Mouse (Mus musculus) testis, adult 2 months (tissue): ENCODE measurements at regions not wholly inside any gene's neighbourhood (a gene's known extent, or its start where the extent isn't known, plus 50 kb on each side); places are given as distances from the start of the nearest gene placed in this dataset.

Source experiments
- H3K27ac ChIP-seq: fragments of 200-500 bp; 2 replicates; pipeline ENCODE4 v1.5.1; 2012; ENCODE audit warnings: low read depth, low read length; ENCODE audit not compliant: control insufficient read depth, insufficient read depth
- H3K27me3 ChIP-seq: fragments of 200-500 bp; 2 replicates; pipeline ENCODE4 v1.6.1; 2012; ENCODE audit warnings: mild to moderate bottlenecking, low read length, moderate library complexity; ENCODE audit not compliant: control insufficient read depth, insufficient read depth
- H3K36me3 ChIP-seq: fragments of 200-500 bp; 2 replicates; pipeline ENCODE4 v1.6.1; 2012; ENCODE audit warnings: mild to moderate bottlenecking, low read length; ENCODE audit not compliant: control insufficient read depth, insufficient read depth
- H3K4me1 ChIP-seq: fragments of 200-500 bp; 2 replicates; pipeline ENCODE4 v1.6.1; 2012; ENCODE audit warnings: low read length; ENCODE audit not compliant: control insufficient read depth, insufficient read depth
- H3K4me3 ChIP-seq: fragments of 200-500 bp; 2 replicates; pipeline ENCODE4 v1.5.1; 2012; ENCODE audit warnings: low read depth, mild to moderate bottlenecking, low read length, moderate library complexity, mixed read lengths; ENCODE audit not compliant: control insufficient read depth
- CTCF ChIP-seq: fragments of 200-500 bp; IDR thresholded peaks from 2 replicates; pipeline ENCODE4 v1.5.1; 2012; ENCODE audit warnings: low read depth, mild to moderate bottlenecking, inconsistent platforms, low read length, moderate library complexity; ENCODE audit not compliant: control insufficient read depth, insufficient read depth, insufficient replicate concordance
- POLR2A ChIP-seq: fragments of 200-500 bp; IDR thresholded peaks from 2 replicates; pipeline ENCODE4 v1.6.1; 2012; ENCODE audit warnings: low read depth, mild to moderate bottlenecking, inconsistent platforms, low read length, moderate library complexity; ENCODE audit not compliant: control insufficient read depth

DNA sequence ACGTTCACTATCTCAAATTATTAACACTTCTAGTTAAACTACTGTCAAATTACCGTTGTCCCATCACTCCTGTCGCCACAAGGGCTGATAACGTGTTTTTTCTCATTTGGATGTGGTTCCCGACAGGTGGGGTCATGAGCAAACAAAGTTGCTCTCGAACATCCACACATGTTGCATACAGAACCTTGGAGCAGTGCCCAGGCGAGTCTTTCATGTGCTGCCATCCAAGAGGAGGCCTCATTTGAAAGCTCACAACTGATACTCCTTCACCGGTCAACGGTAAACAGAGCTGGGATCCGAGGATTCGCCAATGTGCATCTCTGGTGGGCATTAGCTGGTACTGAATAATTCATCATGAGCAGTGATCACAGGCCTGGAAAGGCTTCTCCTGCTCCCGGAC lies 253.4 kb upstream of the Usp24 start:
- no peaks in the 10 kb centered on the region for H3K36me3 ChIP-seq
- H3K4me3 ChIP-seq = no peak overlapping the region
- TF ChIP-seq POLR2A (no peak), CTCF (no peak)
- no peaks in the 10 kb centered on the region for H3K4me1 ChIP-seq
- no peak overlapping the region for H3K27ac ChIP-seq
- no peaks in the 10 kb centered on the region for H3K27me3 ChIP-seq

DNA sequence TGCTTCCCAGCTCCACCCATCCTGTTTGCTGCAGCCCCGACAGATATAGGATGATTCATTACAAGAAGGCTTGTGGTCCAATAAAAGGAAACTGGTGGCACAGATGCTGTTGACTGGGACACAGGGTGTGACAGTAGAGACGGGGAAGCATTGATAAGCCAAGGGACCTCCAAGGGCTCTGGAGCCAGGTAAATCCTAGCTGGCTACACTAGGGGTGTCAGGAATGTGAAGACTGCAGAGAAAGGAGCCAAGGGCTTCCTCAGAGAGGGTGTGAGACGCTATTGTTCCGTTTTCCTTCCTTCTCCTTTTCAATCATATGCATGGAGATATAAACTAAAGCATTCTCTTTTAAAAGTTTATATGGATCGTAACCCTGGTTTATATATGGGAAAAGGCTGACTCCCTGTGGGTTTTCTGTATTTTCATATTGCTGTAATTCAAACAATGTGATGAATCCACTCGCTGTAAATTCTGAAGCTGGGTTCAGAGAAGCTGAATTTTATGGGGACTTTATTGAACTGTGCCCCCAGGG lies 252.1 kb upstream of the Usp24 start:
- Histone ChIP-seq H3K27ac (no peak overlapping the region), H3K36me3 (no peaks in the 10 kb centered on the region), H3K27me3 (no peaks in the 10 kb centered on the region), H3K4me1 (no peaks in the 10 kb centered on the region), H3K4me3 (no peak overlapping the region)
- TF ChIP-seq POLR2A (no peak), CTCF (no peak)

DNA sequence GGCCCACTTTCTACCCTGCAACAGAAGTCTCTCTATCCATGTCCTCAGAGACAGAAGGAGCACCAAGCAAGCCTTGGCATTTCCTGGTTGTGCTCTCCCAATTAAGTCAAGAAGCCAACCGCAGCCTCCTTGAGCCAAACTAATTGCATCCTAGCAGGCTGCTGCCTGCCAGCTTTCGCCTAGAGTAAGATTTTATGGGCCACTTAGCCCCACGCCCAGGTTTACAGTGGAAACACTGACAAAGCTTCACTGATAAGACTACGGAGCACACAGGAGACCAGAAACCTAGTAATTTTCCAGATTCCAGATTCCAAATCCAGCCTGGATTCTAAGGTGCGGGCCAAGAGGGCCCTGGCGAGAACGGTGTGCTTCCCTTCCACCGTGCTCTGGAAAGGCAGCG lies 249.0 kb upstream of the Usp24 start:
- TF ChIP-seq POLR2A (no peak), CTCF (no peak)
- Histone ChIP-seq H3K27me3 (no peaks in the 10 kb centered on the region), H3K27ac (no peak overlapping the region), H3K36me3 (no peaks in the 10 kb centered on the region), H3K4me1 (no peaks in the 10 kb centered on the region), H3K4me3 (no peak overlapping the region)

DNA sequence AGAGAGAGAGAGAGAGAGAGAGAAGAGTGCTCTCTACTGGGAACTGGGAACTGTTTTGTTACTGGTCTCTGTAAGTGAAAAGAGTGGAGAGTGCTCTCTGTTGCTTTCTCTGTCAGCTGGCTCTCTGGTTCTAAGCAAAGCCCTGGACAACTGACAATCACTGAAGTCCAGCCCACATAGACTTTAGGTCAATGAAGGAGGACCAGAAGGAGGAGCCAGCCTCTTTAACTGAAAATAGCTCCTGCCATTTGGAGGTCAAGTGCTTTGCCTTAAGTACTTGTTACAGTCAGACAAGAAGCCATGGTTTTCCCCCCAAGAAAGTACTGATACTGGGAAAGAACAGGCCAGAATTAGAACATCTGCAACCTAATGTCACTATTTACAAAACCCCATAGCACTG lies 232.5 kb upstream of the Usp24 start:
- Histone ChIP-seq H3K4me1 (no peaks in the 10 kb centered on the region), H3K36me3 (no peaks in the 10 kb centered on the region), H3K27ac (no peak overlapping the region), H3K4me3 (no peak overlapping the region), H3K27me3 (no peaks in the 10 kb centered on the region)
- TF ChIP-seq POLR2A (no peak), CTCF (no peak)

DNA sequence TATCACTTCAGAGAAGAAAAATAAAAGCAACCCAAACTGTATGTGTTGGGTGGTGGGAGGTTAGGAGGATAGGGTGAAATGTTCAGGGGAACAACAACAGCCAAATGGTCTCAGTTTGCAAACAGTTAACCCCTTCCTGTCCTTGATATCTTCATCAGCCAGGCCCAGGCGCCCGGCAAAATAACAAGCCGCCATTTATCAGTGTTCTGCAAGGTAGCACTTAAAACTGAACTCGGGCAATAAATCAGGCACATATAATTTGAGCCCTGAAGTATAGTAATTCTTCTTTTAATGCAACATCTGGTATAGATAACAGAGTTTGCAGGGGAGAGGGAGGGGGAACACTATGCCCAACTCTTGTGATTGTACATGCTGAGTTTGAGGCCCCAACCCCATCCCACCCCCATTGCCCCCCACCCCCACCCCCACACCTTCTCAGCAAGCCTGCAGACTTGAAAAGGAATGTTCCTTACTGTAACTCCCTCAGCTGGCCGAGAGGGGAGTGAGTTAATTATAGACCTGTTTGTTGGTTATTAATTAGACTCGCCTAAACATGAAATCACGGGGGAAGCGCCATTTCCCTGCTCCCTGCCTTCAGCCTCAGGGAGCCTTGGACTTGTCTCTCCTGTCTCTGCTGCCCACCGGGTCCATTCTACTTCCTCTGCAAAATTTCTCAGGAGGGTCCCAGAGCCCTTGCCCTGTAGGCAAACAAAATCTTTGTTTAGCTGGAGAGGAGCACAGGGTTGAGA lies 223.9 kb upstream of the Usp24 start:
- no peaks in the 10 kb centered on the region for H3K27me3 ChIP-seq
- H3K4me1 ChIP-seq = no peaks in the 10 kb centered on the region
- H3K4me3 ChIP-seq = no peak overlapping the region
- no peak overlapping the region for H3K27ac ChIP-seq
- no peaks in the 10 kb centered on the region for H3K36me3 ChIP-seq
- TF ChIP-seq POLR2A (no peak), CTCF (no peak)

- Histone ChIP-seq H3K36me3 (no peaks in the 10 kb centered on the region), H3K4me3 (no peak overlapping the region), H3K27ac (no peak overlapping the region), H3K27me3 (no peaks in the 10 kb centered on the region), H3K4me1 (no peaks in the 10 kb centered on the region)
- TF ChIP-seq CTCF = no peak
- TF ChIP-seq POLR2A = no peak
Measured at GRCm38 (mm10) chr4:106092676-106093070, 223.3 kb upstream of the Usp24 start.

GRCm38 (mm10) chr4:106093252-106093651 lies 222.8 kb upstream of the Usp24 start:
- Histone ChIP-seq H3K27me3 (no peaks in the 10 kb centered on the region), H3K4me1 (no peaks in the 10 kb centered on the region), H3K36me3 (no peaks in the 10 kb centered on the region), H3K4me3 (no peak overlapping the region), H3K27ac (no peak overlapping the region)
- TF ChIP-seq POLR2A (no peak), CTCF (no peak)
